Mouse (Mus musculus): ENCODE results near the gene Crtac1. TPM values are rescaled to one million over a fixed set of nuclear protein-coding genes. Genes with fewer than 3 reads are reported as not detected.

Gene Crtac1
- polyA plus RNA-seq, 1 experiment from 2014 or later: 0.80 TPM

DNA sequence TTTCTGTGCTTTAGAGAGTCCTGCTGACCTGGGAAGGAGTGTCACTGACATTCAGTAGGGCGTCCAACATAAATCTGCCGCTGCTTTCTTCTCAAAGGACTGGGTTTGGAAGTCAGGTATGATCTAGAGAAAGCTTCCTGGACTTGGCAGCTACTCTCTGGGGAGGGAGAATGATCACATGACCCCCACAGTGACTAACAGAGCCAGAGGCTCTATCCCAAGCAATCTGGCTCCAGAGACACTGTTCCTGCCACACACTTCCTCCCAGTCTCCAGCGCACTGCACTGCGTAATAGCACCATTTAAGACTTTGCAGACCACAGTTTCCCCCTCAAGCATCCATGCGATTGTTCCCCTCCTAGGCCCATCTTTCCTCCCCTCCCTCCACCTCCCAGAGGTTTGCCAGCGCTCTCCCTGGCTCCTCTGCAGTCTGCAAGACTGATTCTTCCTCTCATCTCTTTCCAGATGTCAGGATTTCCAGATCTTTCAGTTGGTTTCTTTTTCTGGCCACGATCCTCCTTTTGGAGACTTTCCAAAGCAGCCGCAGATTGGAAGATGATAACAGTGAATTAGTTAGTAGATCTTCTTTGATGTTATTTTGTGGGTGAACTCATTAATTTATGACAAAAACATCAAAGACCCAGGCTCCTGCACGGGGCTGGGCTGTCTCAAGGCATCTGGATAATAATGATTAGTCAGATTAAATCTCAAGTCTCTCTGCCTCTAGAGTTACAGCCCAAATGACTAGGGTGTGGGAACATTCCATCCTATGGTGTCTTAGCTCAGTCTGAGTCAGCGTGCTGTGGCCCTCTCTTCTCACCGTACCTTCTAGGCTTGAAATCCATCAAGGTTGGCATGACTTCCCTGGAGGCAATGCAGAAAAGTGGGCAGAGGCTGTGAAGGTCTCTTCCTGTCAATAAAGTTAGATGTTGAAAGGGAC lies 181.3 kb downstream of the Crtac1 start:
- Histone ChIP-seq H3K27ac (replicated peaks in 1 of 2; ENCODE audit: control insufficient read depth in 1 of 2, insufficient read depth in 1 of 2, low read depth in 2 of 2, low read length in 2 of 2) (no peak overlapping the region), H3K9ac (ENCODE audit: low read length) (no peak overlapping the region), H3K9me3 (ENCODE audit: control insufficient read depth, low read length) (no peaks in the 10 kb centered on the region), H3K27me3 (ENCODE audit: control insufficient read depth, insufficient read depth, low read length) (peaks cover 15% of the 10 kb centered on the region), H3K4me1 (ENCODE audit: control insufficient read depth in 2 of 2, insufficient read depth in 2 of 2, low read length in 2 of 2) (peaks cover 6 to 8% of the 10 kb centered on the region in 2 experiments), H3K4me2 (ENCODE audit: low read length) (no peak overlapping the region), H3K36me3 (ENCODE audit: control insufficient read depth, insufficient read depth, low read length) (no peaks in the 10 kb centered on the region), H3K4me3 (ENCODE audit: control insufficient read depth in 1 of 2, insufficient read depth in 1 of 2, low read depth in 1 of 2, low read length in 2 of 2) (no peak overlapping the region)
- no peak for ATAC-seq (ENCODE audit: insufficient number of reproducible peaks, insufficient read depth, low FRiP score, low read depth)
- WGBS: 70% methylated on average over 11 of the region's 11 CpGs

DNA sequence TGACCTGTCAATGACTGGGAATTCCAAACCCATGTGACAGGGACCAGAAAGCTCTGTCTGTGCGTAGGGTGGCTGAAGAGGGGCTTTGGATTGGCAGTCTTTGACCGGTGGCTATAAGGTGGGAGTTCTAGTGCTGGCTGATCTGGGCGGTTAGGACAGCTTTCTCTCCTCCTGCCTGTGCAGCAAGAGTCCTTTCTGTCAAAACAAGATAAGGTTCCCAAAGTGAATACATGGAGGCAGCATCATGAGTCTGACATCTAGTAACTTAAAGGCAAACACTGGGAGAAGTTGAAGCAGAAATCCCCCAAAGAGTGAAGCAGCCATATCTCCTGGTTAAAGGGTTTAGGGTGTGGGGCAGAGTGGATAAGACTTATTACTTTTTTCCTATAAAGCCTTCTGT lies 184.1 kb downstream of the Crtac1 start, which contains the start of gene Golga7b:
TSS of gene Golga7b (plus strand) at position 56 of the 400 bp plus-strand sequence.
- Histone ChIP-seq H3K27ac (replicated peaks in 1 of 2; ENCODE audit: control insufficient read depth in 1 of 2, insufficient read depth in 1 of 2, low read depth in 2 of 2, low read length in 2 of 2) (no peak within 1 kb of the TSS), H3K9ac (ENCODE audit: low read length) (no peak within 1 kb of the TSS), H3K4me2 (ENCODE audit: low read length) (no peak within 1 kb of the TSS), H3K4me3 (ENCODE audit: control insufficient read depth in 1 of 2, insufficient read depth in 1 of 2, low read depth in 1 of 2, low read length in 2 of 2) (no peak within 1 kb of the TSS), H3K9me3 (ENCODE audit: control insufficient read depth, low read length) (no peaks in the 10 kb centered on the region), H3K36me3 (ENCODE audit: control insufficient read depth, insufficient read depth, low read length) (no peaks in the 10 kb centered on the region), H3K4me1 (ENCODE audit: control insufficient read depth in 2 of 2, insufficient read depth in 2 of 2, low read length in 2 of 2) (peaks cover 6 to 8% of the 10 kb centered on the region in 2 experiments), H3K27me3 (ENCODE audit: control insufficient read depth, insufficient read depth, low read length) (no peaks in the 10 kb centered on the region)
- 14% methylated on average over 3 of the region's 3 CpGs for WGBS
- no peak for ATAC-seq (ENCODE audit: insufficient number of reproducible peaks, insufficient read depth, low FRiP score, low read depth)

DNA sequence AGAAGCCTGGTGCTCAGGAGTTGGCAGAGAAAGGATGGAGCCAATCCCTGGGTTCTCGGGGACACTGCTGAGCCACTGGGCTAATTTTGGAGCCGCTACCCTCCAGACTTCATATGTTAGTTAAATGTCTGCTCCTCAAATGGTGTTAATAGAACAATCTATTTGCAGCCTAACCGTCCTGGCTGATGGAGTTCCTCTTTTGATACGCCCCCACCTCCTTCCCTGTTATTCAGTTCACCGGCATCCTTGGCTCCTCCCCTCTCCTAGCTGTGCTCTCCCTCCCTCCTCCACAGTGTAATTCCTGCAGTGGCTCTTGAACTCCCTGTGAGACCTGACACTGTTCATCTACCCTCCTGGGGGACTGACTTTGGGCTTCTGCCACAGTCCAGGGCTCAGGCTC lies 185.0 kb downstream of the Crtac1 start:
- H3K27ac ChIP-seq (replicated peaks in 1 of 2; ENCODE audit: control insufficient read depth in 1 of 2, insufficient read depth in 1 of 2, low read depth in 2 of 2, low read length in 2 of 2): no peak overlapping the region
- H3K27me3 ChIP-seq (ENCODE audit: control insufficient read depth, insufficient read depth, low read length): no peaks in the 10 kb centered on the region
- H3K9me3 ChIP-seq (ENCODE audit: control insufficient read depth, low read length): no peaks in the 10 kb centered on the region
- H3K9ac ChIP-seq (ENCODE audit: low read length): no peak overlapping the region
- H3K36me3 ChIP-seq (ENCODE audit: control insufficient read depth, insufficient read depth, low read length): no peaks in the 10 kb centered on the region
- H3K4me2 ChIP-seq (ENCODE audit: low read length): no peak overlapping the region
- no peak overlapping the region for H3K4me3 ChIP-seq (ENCODE audit: control insufficient read depth in 1 of 2, insufficient read depth in 1 of 2, low read depth in 1 of 2, low read length in 2 of 2)
- no peak for ATAC-seq (ENCODE audit: insufficient number of reproducible peaks, insufficient read depth, low FRiP score, low read depth)
- 45% methylated on average over 5 of the region's 5 CpGs for WGBS
- H3K4me1 ChIP-seq (ENCODE audit: control insufficient read depth in 2 of 2, insufficient read depth in 2 of 2, low read length in 2 of 2): peaks cover 6 to 8% of the 10 kb centered on the region in 2 experiments

DNA sequence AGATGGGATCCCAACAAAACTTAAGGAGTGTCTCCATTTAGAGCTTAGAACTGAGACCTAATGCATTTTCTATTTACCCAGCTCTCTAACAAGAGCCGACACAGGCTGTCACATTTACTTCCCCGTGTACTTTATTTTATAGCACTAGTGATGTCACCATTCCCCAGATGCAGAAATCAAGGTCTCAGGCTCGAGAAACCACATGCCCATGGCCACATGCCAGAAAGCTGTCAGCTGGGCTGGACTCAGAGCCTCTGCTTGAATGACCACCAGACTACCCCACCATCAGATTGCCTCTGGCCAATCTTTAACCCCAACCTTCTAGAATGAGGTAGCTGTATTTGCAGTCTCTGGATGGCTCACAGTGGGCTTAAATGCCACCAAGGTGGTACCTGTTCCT lies 188.2 kb downstream of the Crtac1 start:
- Histone ChIP-seq H3K4me1 (ENCODE audit: control insufficient read depth in 2 of 2, insufficient read depth in 2 of 2, low read length in 2 of 2) (peaks cover 15 to 25% of the 10 kb centered on the region in 2 experiments), H3K36me3 (ENCODE audit: control insufficient read depth, insufficient read depth, low read length) (no peaks in the 10 kb centered on the region), H3K27ac (replicated peaks in 1 of 2; ENCODE audit: control insufficient read depth in 1 of 2, insufficient read depth in 1 of 2, low read depth in 2 of 2, low read length in 2 of 2) (no peak overlapping the region), H3K4me2 (ENCODE audit: low read length) (no peak overlapping the region), H3K4me3 (ENCODE audit: control insufficient read depth in 1 of 2, insufficient read depth in 1 of 2, low read depth in 1 of 2, low read length in 2 of 2) (no peak overlapping the region), H3K9ac (ENCODE audit: low read length) (no peak overlapping the region), H3K27me3 (ENCODE audit: control insufficient read depth, insufficient read depth, low read length) (no peaks in the 10 kb centered on the region), H3K9me3 (ENCODE audit: control insufficient read depth, low read length) (no peaks in the 10 kb centered on the region)
- ATAC-seq (ENCODE audit: insufficient number of reproducible peaks, insufficient read depth, low FRiP score, low read depth): no peak
- 54% methylated on average over 3 of the region's 3 CpGs for WGBS

DNA sequence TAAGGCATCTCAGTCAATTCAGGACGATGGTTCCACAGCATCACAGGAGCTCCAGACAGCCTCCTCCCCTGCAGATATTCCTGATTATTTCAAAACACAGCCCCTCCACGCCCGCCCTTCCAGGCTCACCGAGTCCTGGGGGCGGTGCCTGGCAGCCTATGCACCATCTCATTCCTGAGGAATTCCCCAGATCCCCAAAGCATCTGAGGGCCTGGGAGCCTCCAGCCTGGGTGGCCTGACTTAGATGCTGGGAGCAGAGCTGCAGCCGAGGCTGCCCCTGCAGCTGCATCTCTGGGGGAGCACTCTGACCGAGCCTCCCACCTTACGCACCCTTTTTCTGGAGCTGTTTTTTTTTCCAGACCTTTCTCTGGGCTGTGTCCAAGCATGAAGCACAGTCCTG lies 190.7 kb downstream of the Crtac1 start:
- Histone ChIP-seq H3K27ac (replicated peaks in 1 of 2; ENCODE audit: control insufficient read depth in 1 of 2, insufficient read depth in 1 of 2, low read depth in 2 of 2, low read length in 2 of 2) (no peak overlapping the region), H3K4me1 (ENCODE audit: control insufficient read depth in 2 of 2, insufficient read depth in 2 of 2, low read length in 2 of 2) (peaks cover 16 to 29% of the 10 kb centered on the region in 2 experiments), H3K36me3 (ENCODE audit: control insufficient read depth, insufficient read depth, low read length) (no peaks in the 10 kb centered on the region), H3K9me3 (ENCODE audit: control insufficient read depth, low read length) (no peaks in the 10 kb centered on the region), H3K9ac (ENCODE audit: low read length) (no peak overlapping the region), H3K27me3 (ENCODE audit: control insufficient read depth, insufficient read depth, low read length) (no peaks in the 10 kb centered on the region), H3K4me2 (ENCODE audit: low read length) (no peak overlapping the region), H3K4me3 (ENCODE audit: control insufficient read depth in 1 of 2, insufficient read depth in 1 of 2, low read depth in 1 of 2, low read length in 2 of 2) (no peak overlapping the region)
- 30% methylated on average over 8 of the region's 8 CpGs for WGBS
- no peak for ATAC-seq (ENCODE audit: insufficient number of reproducible peaks, insufficient read depth, low FRiP score, low read depth)

DNA sequence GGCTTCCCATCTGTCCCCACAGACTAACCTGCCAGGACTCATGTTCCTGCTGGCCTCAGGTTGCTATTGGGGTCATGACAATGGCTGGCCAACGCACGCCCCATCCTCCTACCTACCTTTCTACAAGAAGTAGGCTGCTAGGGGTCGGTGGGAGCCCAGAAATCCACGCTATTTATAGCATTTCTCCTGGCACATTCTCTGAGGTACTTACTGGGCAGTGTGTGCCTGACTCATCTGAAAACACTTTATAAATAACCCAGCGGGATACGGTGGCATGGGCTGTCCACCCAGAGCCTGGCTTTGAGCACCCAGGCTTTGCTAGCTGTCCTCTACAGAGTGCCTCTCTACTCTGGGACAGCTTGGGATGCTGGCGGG lies 193.3 kb downstream of the Crtac1 start:
- Histone ChIP-seq H3K9me3 (ENCODE audit: control insufficient read depth, low read length) (no peaks in the 10 kb centered on the region), H3K4me1 (ENCODE audit: control insufficient read depth in 2 of 2, insufficient read depth in 2 of 2, low read length in 2 of 2) (peaks cover 16 to 29% of the 10 kb centered on the region in 2 experiments), H3K27ac (replicated peaks in 1 of 2; ENCODE audit: control insufficient read depth in 1 of 2, insufficient read depth in 1 of 2, low read depth in 2 of 2, low read length in 2 of 2) (peak overlapping the region; percentile 83 to 95), H3K4me2 (ENCODE audit: low read length) (peak overlapping the region; percentile 60), H3K4me3 (ENCODE audit: control insufficient read depth in 1 of 2, insufficient read depth in 1 of 2, low read depth in 1 of 2, low read length in 2 of 2) (no peak overlapping the region), H3K9ac (ENCODE audit: low read length) (0 out of 2 replicates have a peak overlapping the region, but pooled peaks have one; percentile 32), H3K27me3 (ENCODE audit: control insufficient read depth, insufficient read depth, low read length) (no peaks in the 10 kb centered on the region), H3K36me3 (ENCODE audit: control insufficient read depth, insufficient read depth, low read length) (no peaks in the 10 kb centered on the region)
- peak; percentile 78 for ATAC-seq (ENCODE audit: insufficient number of reproducible peaks, insufficient read depth, low FRiP score, low read depth)
- WGBS: 32% methylated on average over 7 of the region's 7 CpGs

DNA sequence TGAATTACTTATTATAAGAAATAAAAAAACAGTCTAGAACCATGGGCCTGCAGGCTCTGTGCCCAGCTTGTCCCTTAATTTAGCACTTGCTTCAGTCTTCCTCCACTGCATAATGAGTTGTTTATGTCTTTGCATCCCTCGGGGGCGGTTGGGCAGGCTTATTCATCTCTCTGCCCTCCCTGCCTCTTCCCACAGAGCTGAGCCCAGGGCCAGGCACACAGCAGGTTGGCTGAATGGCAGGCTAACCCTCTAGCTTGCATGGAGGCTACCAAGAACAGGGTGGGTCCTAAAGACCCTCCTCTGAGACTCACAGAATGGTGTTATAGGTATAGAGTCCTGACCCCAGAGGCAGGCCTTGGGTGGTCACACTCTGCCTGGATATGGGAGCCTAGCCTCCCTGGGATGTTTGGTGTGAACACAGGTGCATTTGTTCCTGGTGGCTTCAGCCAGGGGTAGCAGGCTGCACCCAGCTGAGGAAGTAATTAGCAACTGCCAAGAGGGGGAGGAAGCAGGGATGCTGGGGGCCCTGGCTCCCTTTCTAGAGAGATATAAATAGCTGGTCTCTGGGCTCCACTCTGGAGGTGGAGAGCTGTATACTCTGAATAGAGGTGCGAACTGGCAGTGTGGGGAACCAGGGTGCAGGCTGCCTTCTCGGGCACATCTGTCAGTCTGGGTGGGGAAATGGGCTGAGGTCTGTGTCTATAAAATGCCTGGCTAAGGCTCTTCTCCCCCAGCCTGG lies 193.8 kb downstream of the Crtac1 start:
- H3K36me3 ChIP-seq (ENCODE audit: control insufficient read depth, insufficient read depth, low read length): no peaks in the 10 kb centered on the region
- peak; percentile 60 for ATAC-seq (ENCODE audit: insufficient number of reproducible peaks, insufficient read depth, low FRiP score, low read depth)
- H3K4me3 ChIP-seq (ENCODE audit: control insufficient read depth in 1 of 2, insufficient read depth in 1 of 2, low read depth in 1 of 2, low read length in 2 of 2): no peak overlapping the region
- H3K27ac ChIP-seq (replicated peaks in 1 of 2; ENCODE audit: control insufficient read depth in 1 of 2, insufficient read depth in 1 of 2, low read depth in 2 of 2, low read length in 2 of 2): peak overlapping the region; percentile 83 to 95
- WGBS: 10% methylated on average over 4 of the region's 4 CpGs
- peak overlapping the region; percentile 60 for H3K4me2 ChIP-seq (ENCODE audit: low read length)
- H3K4me1 ChIP-seq (ENCODE audit: control insufficient read depth in 2 of 2, insufficient read depth in 2 of 2, low read length in 2 of 2): peaks cover 16 to 29% of the 10 kb centered on the region in 2 experiments
- no peaks in the 10 kb centered on the region for H3K9me3 ChIP-seq (ENCODE audit: control insufficient read depth, low read length)
- H3K27me3 ChIP-seq (ENCODE audit: control insufficient read depth, insufficient read depth, low read length): no peaks in the 10 kb centered on the region
- H3K9ac ChIP-seq (ENCODE audit: low read length): 0 out of 2 replicates have a peak overlapping the region, but pooled peaks have one; percentile 32
